9 mouse cellular contexts compared by ENCODE assay signal in the genomic region with DNA sequence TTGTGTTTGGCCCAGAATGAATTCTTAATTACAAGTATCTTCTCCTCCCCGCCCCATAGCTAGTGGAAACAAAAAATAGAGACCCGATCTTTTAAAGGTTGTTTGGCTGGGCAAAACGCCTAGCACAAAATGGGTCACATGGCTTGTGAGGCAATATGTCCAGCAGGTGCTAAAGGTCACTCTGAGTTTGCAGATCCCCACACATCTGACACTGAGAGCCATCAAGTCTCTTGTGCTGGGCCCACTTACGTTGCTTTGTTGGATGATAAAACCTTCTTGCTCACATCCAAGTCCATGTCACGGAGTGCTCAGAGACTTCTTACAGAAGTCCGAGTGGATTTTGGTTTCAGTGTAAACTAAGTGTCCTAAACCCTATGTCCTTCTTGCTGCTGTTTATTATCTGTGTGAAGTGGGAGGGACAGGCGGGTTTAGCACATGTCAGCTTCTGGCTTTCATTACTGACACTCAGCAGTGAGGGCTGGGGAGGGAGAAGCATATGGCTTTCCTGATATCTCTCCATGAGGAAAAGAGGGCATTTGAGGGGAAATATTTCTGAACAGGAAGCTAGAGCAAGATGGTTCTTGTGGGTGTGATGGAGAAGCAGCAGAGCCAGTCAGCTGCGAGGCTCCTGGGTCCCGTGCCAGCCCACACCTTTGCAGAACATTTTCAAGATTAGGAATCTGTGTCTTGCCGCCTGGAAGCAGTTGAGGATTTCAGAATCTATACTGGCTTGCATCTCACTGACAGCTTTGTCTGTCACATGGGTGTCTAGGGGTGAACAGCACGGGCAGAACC.
DNase-seq lines count a peak whose midpoint lies in the region; ATAC-seq and TF ChIP-seq lines count a peak whose summit lies in the region.
"Had no signal": no experiment of that assay in that cellular context is flagged by ENCODE, and none has a peak within 500 bp of the region (broad histone marks: within the 10 kb centered on the region; RNA-seq: fewer than 3 reads in every experiment).

No protein-coding gene starts in this region.

- H3K4me3 ChIP-seq in forebrain, postnatal 0 days (ENCODE audit: low read depth, low read length) = no peak overlapping the region
- no peak overlapping the region for H3K4me3 ChIP-seq in forebrain, embryonic 13.5 days
- no peak overlapping the region for H3K4me3 ChIP-seq in heart, postnatal 0 days (ENCODE audit: low read depth, low read length)
- H3K4me3 ChIP-seq: limb, embryonic 12.5 days had no signal

- H3K27me3 ChIP-seq in forebrain, postnatal 0 days (ENCODE audit: insufficient read depth, low read length) = no peaks in the 10 kb centered on the region
- no peaks in the 10 kb centered on the region for H3K27me3 ChIP-seq in forebrain, embryonic 13.5 days
- H3K27me3 ChIP-seq in heart, postnatal 0 days (ENCODE audit: control insufficient read depth, insufficient read depth, low read length) = no peaks in the 10 kb centered on the region
- H3K27me3 ChIP-seq: limb, embryonic 12.5 days had no signal

- no peaks in the 10 kb centered on the region for H3K9me3 ChIP-seq in forebrain, postnatal 0 days (ENCODE audit: low read length)
- H3K9me3 ChIP-seq in forebrain, embryonic 13.5 days (replicated peaks) = no peaks in the 10 kb centered on the region
- H3K9me3 ChIP-seq in heart, postnatal 0 days (replicated peaks; ENCODE audit: control insufficient read depth, low read length) = no peaks in the 10 kb centered on the region
- H3K9me3 ChIP-seq: limb, embryonic 12.5 days had no signal

- 63% methylated on average over 11 of the region's 11 CpGs for WGBS in forebrain, postnatal 0 days
- WGBS in forebrain, embryonic 13.5 days = 79% methylated on average over 11 of the region's 11 CpGs
- WGBS in heart, postnatal 0 days = 18% methylated on average over 11 of the region's 11 CpGs

- H3K4me1 ChIP-seq in forebrain, postnatal 0 days (ENCODE audit: insufficient read depth) = no peaks in the 10 kb centered on the region
- H3K4me1 ChIP-seq in forebrain, embryonic 13.5 days = no peaks in the 10 kb centered on the region
- H3K4me1 ChIP-seq in heart, postnatal 0 days (ENCODE audit: control insufficient read depth, insufficient read depth) = peaks cover 50% of the 10 kb centered on the region

- no peak overlapping the region for H3K27ac ChIP-seq in forebrain, postnatal 0 days (ENCODE audit: low read depth, low read length)
- no peak overlapping the region for H3K27ac ChIP-seq in forebrain, embryonic 13.5 days
- H3K27ac ChIP-seq in heart, postnatal 0 days (ENCODE audit: low read depth) = peak overlapping the region; percentile 88
- H3K27ac ChIP-seq: limb, embryonic 12.5 days had no signal

- peak; percentile 100 for TF ChIP-seq EP300 in heart, postnatal 0 days (IDR thresholded peaks at IDR 0.05; ENCODE audit: low read depth)

- H3K4me2 ChIP-seq in forebrain, postnatal 0 days (ENCODE audit: low read depth) = no peak overlapping the region
- no peak overlapping the region for H3K4me2 ChIP-seq in forebrain, embryonic 13.5 days
- peak overlapping the region; percentile 7; the same call in 1 of the 2 replicates for H3K4me2 ChIP-seq in heart, postnatal 0 days (ENCODE audit: low read depth, low read length)
- H3K4me2 ChIP-seq: limb, embryonic 12.5 days had no signal

- TF ChIP-seq CTCF in forebrain, postnatal 0 days (IDR thresholded peaks at IDR 0.05; ENCODE audit: low read depth) = no peak
- no peak for TF ChIP-seq CTCF in heart, postnatal 0 days (IDR thresholded peaks at IDR 0.05; ENCODE audit: low read depth)

- H3K9ac ChIP-seq in forebrain, postnatal 0 days = no peak overlapping the region
- no peak overlapping the region for H3K9ac ChIP-seq in forebrain, embryonic 13.5 days
- no peak overlapping the region for H3K9ac ChIP-seq in heart, postnatal 0 days (replicated peaks; ENCODE audit: low read depth, low read length)
- H3K9ac ChIP-seq: limb, embryonic 12.5 days had no signal

- ATAC-seq in forebrain, postnatal 0 days = peak; percentile 54
- ATAC-seq in forebrain, embryonic 13.5 days = no peak
- ATAC-seq in heart, postnatal 0 days (ENCODE audit: insufficient read depth, low read depth) = peak; percentile 94
- ATAC-seq in megakaryocyte, adult 5-6 weeks (ENCODE audit: poor library complexity, severe bottlenecking) = no peak

- no peaks in the 10 kb centered on the region for H3K36me3 ChIP-seq in forebrain, postnatal 0 days (ENCODE audit: insufficient read depth)
- H3K36me3 ChIP-seq in forebrain, embryonic 13.5 days (ENCODE audit: poor library complexity, severe bottlenecking) = no peaks in the 10 kb centered on the region
- no peaks in the 10 kb centered on the region for H3K36me3 ChIP-seq in heart, postnatal 0 days (replicated peaks; ENCODE audit: control insufficient read depth, insufficient read depth, low read length)
- H3K36me3 ChIP-seq: limb, embryonic 12.5 days had no signal

- peak; percentile 38 for DNase-seq in forebrain, postnatal 0 days
- DNase-seq in forelimb bud, embryonic 11.5 days (ENCODE audit: low read depth, low spot score) = peak; percentile 14
- peak; percentile 97 for DNase-seq in heart, postnatal 0 days (ENCODE audit: low spot score)
- peak; percentile 69 to 81 for DNase-seq in left cerebral cortex, adult 9 months (ENCODE audit: low spot score in 2 of 2)
- DNase-seq in right cerebral cortex, postnatal 25 days = peak; percentile 68
- no peak for DNase-seq in urinary bladder, postnatal 4 days (ENCODE audit: low spot score in 2 of 2)

Comparison
In these comparisons a context has a peak if more than half of its experiments do, and no peak if none do; other contexts are left out.
1. ATAC-seq: peak in forebrain, postnatal 0 days (single experiment) and heart, postnatal 0 days (single experiment); none in forebrain, embryonic 13.5 days (single experiment) and megakaryocyte, adult 5-6 weeks (single experiment).
2. DNase-seq: peak in forebrain, postnatal 0 days (single experiment), forelimb bud, embryonic 11.5 days (single experiment), heart, postnatal 0 days (single experiment), left cerebral cortex, adult 9 months (2 of 2) and right cerebral cortex, postnatal 25 days (single experiment); none in urinary bladder, postnatal 4 days (0 of 2).